Mouse (Mus musculus): ENCODE measurements at regions not wholly inside any gene's neighbourhood (a gene's known extent, or its start where the extent isn't known, plus 50 kb on each side); places are given as distances from the start of the nearest gene placed in this dataset.

GRCm38 (mm10) chr10:24463873-24464272 is 131.4 kb upstream of the Ccn2 start:
- TF ChIP-seq POLR2A (IDR thresholded peaks at IDR 0.05; ENCODE audit: insufficient read depth, low read depth, low read length) (no peak), EP300 (IDR thresholded peaks at IDR 0.05; ENCODE audit: insufficient read depth, low read depth, low read length) (no peak)
